Mouse (Mus musculus) gastrocnemius, adult 18-20 months (tissue): Measurements from ENCODE around the gene Usp18. TPM values are rescaled to one million over a fixed set of nuclear protein-coding genes. Genes with fewer than 3 reads are reported as not detected.

ENCODE experiments used
- DNase-seq: peaks from one replicate; pipeline ENCODE4 v3.0.0; 2021; ENCODE audit warnings: low spot score
- long read RNA-seq, 2 experiments: library from polyadenylated mRNA; stranded (forward); transcript quantifications; one replicate each; pipeline ENCODE4 v2.0.0; 2021
- total RNA-seq, 2 experiments: library from RNA; stranded (reverse); gene quantifications; 2 replicates each; pipeline ENCODE4 v1.2.3; 2021

The Usp18 gene
- total RNA-seq: 1 to 10 TPM in 1 of 2 experiments, under 1 TPM in 1; 0.91 to 1.4 TPM
- long read RNA-seq, experiment 1, transcript Usp18-201 (11 exons, 1,771 nt): major isoform, 6 of 7 reads
- long read RNA-seq, experiment 1, partial matches to known transcripts: 1 of 7 reads
- long read RNA-seq, experiment 1, other reads (novel, unspliced or antisense): 0 of 7 reads
- long read RNA-seq, experiment 2, partial matches to known transcripts: 0 of 3 reads
- long read RNA-seq, experiment 2, other reads (novel, unspliced or antisense): 1 of 3 reads

GRCm38 (mm10) chr6:121245127-121246036 lies at the start of gene Usp18:
Gene Usp18 (plus strand): TSS chr6:121245906.
- peak; percentile 94 for DNase-seq

GRCm38 (mm10) chr6:121197807-121198365 lies 47.8 kb upstream of the Usp18 start:
- DNase-seq: no peak

GRCm38 (mm10) chr6:121200458-121200857 lies 45.2 kb upstream of the Usp18 start:
- DNase-seq: no peak

GRCm38 (mm10) chr6:121202026-121202425 lies 43.7 kb upstream of the Usp18 start:
- no peak for DNase-seq

- DNase-seq: no peak
Observed at GRCm38 (mm10) chr6:121206481-121206880, 39.2 kb upstream of the Usp18 start.

GRCm38 (mm10) chr6:121209584-121209983 lies 36.1 kb upstream of the Usp18 start:
- DNase-seq: no peak

- peak; percentile 82 for DNase-seq
Observed at GRCm38 (mm10) chr6:121210149-121210925, 35.4 kb upstream of the Usp18 start, which contains the start of gene Tuba8. Gene Tuba8 (plus strand): TSS chr6:121210696.

- no peak for DNase-seq
Observed at GRCm38 (mm10) chr6:121210926-121211289, 34.8 kb upstream of the Usp18 start.

GRCm38 (mm10) chr6:121211743-121212142 lies 34.0 kb upstream of the Usp18 start:
- DNase-seq: peak; percentile 78

GRCm38 (mm10) chr6:121212988-121213387 lies 32.7 kb upstream of the Usp18 start:
- DNase-seq: no peak

GRCm38 (mm10) chr6:121214221-121214620 lies 31.5 kb upstream of the Usp18 start:
- no peak for DNase-seq

GRCm38 (mm10) chr6:121214667-121215330 lies 30.9 kb upstream of the Usp18 start:
- DNase-seq: no peak

GRCm38 (mm10) chr6:121215336-121215735 lies 30.4 kb upstream of the Usp18 start:
- DNase-seq: no peak

- peak; percentile 55 for DNase-seq
Observed at GRCm38 (mm10) chr6:121215896-121216295, 29.8 kb upstream of the Usp18 start.

- peak; percentile 74 for DNase-seq
Observed at GRCm38 (mm10) chr6:121216589-121217255, 29.0 kb upstream of the Usp18 start.

GRCm38 (mm10) chr6:121218002-121218401 lies 27.7 kb upstream of the Usp18 start:
- no peak for DNase-seq

- DNase-seq: peak; percentile 87
Observed at GRCm38 (mm10) chr6:121219406-121219805, 26.3 kb upstream of the Usp18 start.

- DNase-seq: no peak
Observed at GRCm38 (mm10) chr6:121220181-121220580, 25.5 kb upstream of the Usp18 start.

- DNase-seq: no peak
Observed at GRCm38 (mm10) chr6:121221876-121222597, 23.7 kb upstream of the Usp18 start.

- DNase-seq: no peak
Observed at GRCm38 (mm10) chr6:121223001-121223400, 22.7 kb upstream of the Usp18 start.
